22 mouse cellular contexts compared by ENCODE assay signal in genomic region chr10:87804792-87805082, GRCm38 (mm10). TPM values are rescaled to one million over a fixed set of nuclear protein-coding genes. Genes with fewer than 3 reads are reported as not detected.
A peak's percentile ranks its signal among the peaks of the same experiment; 100 is the strongest.
DNase-seq lines count a peak whose midpoint lies in the region; ATAC-seq and TF ChIP-seq lines count a peak whose summit lies in the region.
"Had no signal": no experiment of that assay in that cellular context is flagged by ENCODE, and none has a peak within 500 bp of the region (broad histone marks: within the 10 kb centered on the region; RNA-seq: fewer than 3 reads in every experiment).

No protein-coding gene starts in this region.

- WGBS in embryonic facial prominence, embryonic 14.5 days, result 91% methylated on average over 1 of the region's 1 CpGs
- 95% methylated on average over 1 of the region's 1 CpGs for whole genome bisulfite sequencing in embryonic facial prominence, embryonic 10.5 days
- 98% methylated on average over 1 of the region's 1 CpGs for WGBS in lung, postnatal 0 days
- 87% methylated on average over 1 of the region's 1 CpGs for WGBS in lung, adult 2 months

- TF ChIP-seq CTCF in lung, postnatal 0 days (IDR thresholded peaks at IDR 0.05), result no peak
- no peak for TF ChIP-seq CTCF in lung, adult 2 months (IDR thresholded peaks at IDR 0.05; ENCODE audit: insufficient read depth, low read length)

- DNase-seq in embryonic facial prominence, embryonic 14.5 days (ENCODE audit: low spot score), result no peak
- no peak for DNase-seq in embryonic facial prominence, embryonic 10.5 days (ENCODE audit: low spot score)
- no peak for DNase-seq in lung, postnatal 0 days (ENCODE audit: low spot score)
- DNase-seq in lung, postnatal 10 days, result no peak
- peak; percentile 14 for DNase-seq in lung, postnatal 36 days
- DNase-seq in lung, adult 2 months, result no peak
- DNase-seq: adrenal gland, adult 8-10 months; adrenal gland, postnatal 14 days; cerebellum, adult 11 months; cerebellum, adult 18-20 months; cerebellum, adult 8-10 months; cerebellum, adult 9-11 months; cerebellum, postnatal 14 days; cerebellum, postnatal 36 days; embryo, embryonic 11 days had no signal

- TF ChIP-seq EP300 in lung, postnatal 0 days (IDR thresholded peaks at IDR 0.05), result no peak

- no peak for TF ChIP-seq POLR2A in lung, adult 2 months (IDR thresholded peaks at IDR 0.05; ENCODE audit: borderline replicate concordance, extremely low read depth, low read depth, low read length)

- H3K9ac ChIP-seq in embryonic facial prominence, embryonic 14.5 days (ENCODE audit: low read depth, low read length), result no peak overlapping the region
- H3K9ac ChIP-seq in lung, postnatal 0 days (replicated peaks; ENCODE audit: low read depth), result no peak overlapping the region
- H3K9ac ChIP-seq: embryonic facial prominence, embryonic 12.5 days; embryonic facial prominence, embryonic 15.5 days; forebrain, embryonic 12.5 days had no signal

- no peaks in the 10 kb centered on the region for H3K27me3 ChIP-seq in embryonic facial prominence, embryonic 14.5 days (replicated peaks; ENCODE audit: control insufficient read depth, insufficient read depth, low read length)
- no peaks in the 10 kb centered on the region for H3K27me3 ChIP-seq in embryonic facial prominence, embryonic 10.5 days (replicated peaks; ENCODE audit: low read depth, poor library complexity, severe bottlenecking)
- no peaks in the 10 kb centered on the region for H3K27me3 ChIP-seq in lung, postnatal 0 days (replicated peaks; ENCODE audit: insufficient read depth, low read length)
- H3K27me3 ChIP-seq: embryonic facial prominence, embryonic 12.5 days; embryonic facial prominence, embryonic 15.5 days; forebrain, embryonic 12.5 days had no signal

- H3K4me1 ChIP-seq in embryonic facial prominence, embryonic 14.5 days (ENCODE audit: control insufficient read depth, insufficient read depth, low read length), result no peaks in the 10 kb centered on the region
- peaks cover 7% of the 10 kb centered on the region; the same call in 1 of the 2 replicates for H3K4me1 ChIP-seq in embryonic facial prominence, embryonic 10.5 days
- H3K4me1 ChIP-seq in lung, postnatal 0 days (ENCODE audit: insufficient read depth, low read depth, low read length), result no peaks in the 10 kb centered on the region
- no peaks in the 10 kb centered on the region for H3K4me1 ChIP-seq in lung, adult 2 months (ENCODE audit: control insufficient read depth, insufficient read depth, low read length)
- H3K4me1 ChIP-seq: forebrain, embryonic 10.5 days; forebrain, embryonic 12.5 days had no signal

- ATAC-seq in embryonic facial prominence, embryonic 14.5 days (ENCODE audit: low read depth), result no peak
- peak; percentile 65 for ATAC-seq in lung, postnatal 0 days
- ATAC-seq: forebrain, embryonic 14.5 days; forebrain, embryonic 16.5 days had no signal

- H3K27ac ChIP-seq in embryonic facial prominence, embryonic 14.5 days (replicated peaks; ENCODE audit: low read depth, low read length), result 0 out of 2 replicates have a peak overlapping the region, but pooled peaks have one; percentile 8
- H3K27ac ChIP-seq in embryonic facial prominence, embryonic 10.5 days (replicated peaks), result no peak overlapping the region
- H3K27ac ChIP-seq in lung, postnatal 0 days (ENCODE audit: low read length), result no peak overlapping the region
- H3K27ac ChIP-seq: embryonic facial prominence, embryonic 12.5 days; embryonic facial prominence, embryonic 15.5 days; forebrain, embryonic 10.5 days; forebrain, embryonic 12.5 days had no signal

- H3K4me3 ChIP-seq in embryonic facial prominence, embryonic 14.5 days (ENCODE audit: low read depth, low read length), result no peak overlapping the region
- H3K4me3 ChIP-seq in embryonic facial prominence, embryonic 10.5 days, result no peak overlapping the region
- no peak overlapping the region for H3K4me3 ChIP-seq in lung, postnatal 0 days (ENCODE audit: low read depth, low read length)
- no peak overlapping the region for H3K4me3 ChIP-seq in lung, adult 2 months (replicated peaks; ENCODE audit: extremely low read depth, low read depth, low read length)
- H3K4me3 ChIP-seq: embryonic facial prominence, embryonic 12.5 days; embryonic facial prominence, embryonic 15.5 days; erythroblast, embryonic 14.5 days; forebrain, embryonic 10.5 days; forebrain, embryonic 12.5 days had no signal

- no peaks in the 10 kb centered on the region for H3K9me3 ChIP-seq in embryonic facial prominence, embryonic 14.5 days (ENCODE audit: control insufficient read depth, low read length)
- H3K9me3 ChIP-seq in embryonic facial prominence, embryonic 10.5 days, result no peaks in the 10 kb centered on the region
- H3K9me3 ChIP-seq in lung, postnatal 0 days (ENCODE audit: low read length), result no peaks in the 10 kb centered on the region
- H3K9me3 ChIP-seq: embryonic facial prominence, embryonic 12.5 days; embryonic facial prominence, embryonic 15.5 days; forebrain, embryonic 10.5 days; forebrain, embryonic 12.5 days had no signal

- H3K4me2 ChIP-seq in embryonic facial prominence, embryonic 14.5 days (ENCODE audit: low read depth, low read length), result no peak overlapping the region
- H3K4me2 ChIP-seq in lung, postnatal 0 days (replicated peaks; ENCODE audit: low read depth, low read length), result no peak overlapping the region
- H3K4me2 ChIP-seq: embryonic facial prominence, embryonic 12.5 days; embryonic facial prominence, embryonic 15.5 days; forebrain, embryonic 12.5 days had no signal

- H3K36me3 ChIP-seq in embryonic facial prominence, embryonic 14.5 days (ENCODE audit: control insufficient read depth, insufficient read depth, low read length), result no peaks in the 10 kb centered on the region
- H3K36me3 ChIP-seq in embryonic facial prominence, embryonic 10.5 days (replicated peaks), result no peaks in the 10 kb centered on the region
- no peaks in the 10 kb centered on the region for H3K36me3 ChIP-seq in lung, postnatal 0 days (ENCODE audit: insufficient read depth, low read length)
- H3K36me3 ChIP-seq: embryonic facial prominence, embryonic 12.5 days; embryonic facial prominence, embryonic 15.5 days; forebrain, embryonic 10.5 days; forebrain, embryonic 12.5 days had no signal

RNA-seq across cellular contexts. Expression of gene Igf1, which starts 53.3 kb away (rescaled TPM):
- 142 and 158 TPM in 2 replicates for polyA plus RNA-seq in embryonic facial prominence, embryonic 14.5 days (2014; fragmentation: Nextera tagmentation; extraction: Ambion mirVana)
- 38.0 and 48.9 TPM in 2 replicates for polyA plus RNA-seq in embryonic facial prominence, embryonic 10.5 days (2016; fragmentation: Nextera tagmentation; extraction: Ambion mirVana)
- 20.5 and 25.0 TPM in 2 replicates for polyA plus RNA-seq in lung, postnatal 0 days (2015; fragmentation: Nextera tagmentation; extraction: Ambion mirVana)
- polyA plus RNA-seq in lung, adult 2 months (2012; rRNA removed), result 23.6 and 25.7 TPM in 2 replicates
